Mouse (Mus musculus): ENCODE measurements around the gene Sprr2b. TPM values are rescaled to one million over a fixed set of nuclear protein-coding genes. Genes with fewer than 3 reads are reported as not detected.
"Not testable (repeated sequence)": the region's sequence is repeated elsewhere in the genome, so short reads cannot be mapped to it uniquely, and the experiment has no call there.

The Sprr2b gene
- not detected in 2 replicates for polyA plus RNA-seq (2015; fragmentation: Nextera tagmentation; extraction: Ambion mirVana)

DNA sequence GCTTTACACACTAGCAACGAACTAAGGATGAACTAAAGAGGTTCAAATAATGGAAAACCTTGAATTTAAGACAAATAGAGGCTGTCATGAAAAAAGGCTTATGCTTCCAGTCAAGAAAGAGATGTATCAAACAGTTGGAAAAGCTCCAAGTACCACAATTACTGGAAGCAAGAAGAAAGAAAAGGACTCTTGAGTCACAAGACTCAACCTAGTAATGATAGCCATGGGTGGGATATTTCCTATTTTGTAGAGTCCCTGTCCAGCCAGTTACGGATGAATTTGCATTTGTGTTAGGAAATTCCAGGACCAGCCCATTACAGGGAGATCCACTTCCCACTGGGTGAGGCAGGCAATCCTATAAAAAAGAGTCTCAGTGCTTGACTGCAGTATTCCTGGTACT, at the start of gene Sprr2b:
Gene Sprr2b, plus strand, starts transcription at position 301 of the 400 bp plus-strand sequence.
- ATAC-seq: no peak
- no peak within 1 kb of the TSS for H3K4me2 ChIP-seq (ENCODE audit: low read length)
- H3K9me3 ChIP-seq (ENCODE audit: control insufficient read depth, low read length): no peaks in the 10 kb centered on the region
- H3K9ac ChIP-seq (replicated peaks; ENCODE audit: low read depth, low read length): no peak within 1 kb of the TSS
- no peaks in the 10 kb centered on the region for H3K27me3 ChIP-seq (replicated peaks; ENCODE audit: control insufficient read depth, insufficient read depth, low read length)
- H3K27ac ChIP-seq (ENCODE audit: low read length): no peak within 1 kb of the TSS
- H3K4me1 ChIP-seq (replicated peaks; ENCODE audit: control insufficient read depth, insufficient read depth, low read length): no peaks in the 10 kb centered on the region
- no peak within 1 kb of the TSS for H3K4me3 ChIP-seq (replicated peaks; ENCODE audit: low read length)
- WGBS: 55% methylated on average over 2 of the region's 2 CpGs
- no peaks in the 10 kb centered on the region for H3K36me3 ChIP-seq (ENCODE audit: control insufficient read depth, insufficient read depth)

DNA sequence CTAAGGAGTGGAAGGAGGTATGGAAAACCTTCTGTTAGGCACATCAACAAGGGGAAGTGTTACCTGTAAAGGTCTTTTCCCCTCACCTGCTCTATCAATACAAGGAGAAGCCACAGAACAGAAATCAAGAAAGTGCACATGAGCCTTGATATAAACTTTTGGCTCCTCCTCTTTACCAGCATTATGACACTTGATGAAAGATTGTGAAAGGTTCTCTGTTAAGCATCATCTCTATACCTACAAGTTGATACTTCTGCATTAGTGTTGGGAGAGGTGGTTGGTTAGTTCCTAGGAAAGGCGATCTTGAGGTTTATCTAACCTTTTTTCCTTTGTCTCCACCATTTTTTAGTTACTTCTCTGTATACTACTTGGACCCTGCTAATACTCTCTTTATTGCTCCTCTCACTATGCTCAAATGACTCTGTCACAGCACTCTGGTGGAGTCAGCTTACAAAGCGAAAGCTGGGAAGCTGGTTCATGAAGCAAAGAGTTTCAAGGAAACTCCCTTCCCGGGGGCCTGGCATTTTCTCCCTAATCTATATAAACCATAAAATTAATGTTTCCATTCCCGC, 44.9 kb upstream of the Sprr2b start:
- H3K36me3 ChIP-seq (ENCODE audit: control insufficient read depth, insufficient read depth); ATAC-seq; H3K27me3 ChIP-seq (replicated peaks; ENCODE audit: control insufficient read depth, insufficient read depth, low read length); H3K4me1 ChIP-seq (replicated peaks; ENCODE audit: control insufficient read depth, insufficient read depth, low read length); H3K9ac ChIP-seq (replicated peaks; ENCODE audit: low read depth, low read length); H3K4me2 ChIP-seq (ENCODE audit: low read length); H3K9me3 ChIP-seq (ENCODE audit: control insufficient read depth, low read length); H3K4me3 ChIP-seq (replicated peaks; ENCODE audit: low read length); H3K27ac ChIP-seq (ENCODE audit: low read length): not testable (repeated sequence)
- WGBS: no CpG with 5 or more reads among the region's 4 CpGs

DNA sequence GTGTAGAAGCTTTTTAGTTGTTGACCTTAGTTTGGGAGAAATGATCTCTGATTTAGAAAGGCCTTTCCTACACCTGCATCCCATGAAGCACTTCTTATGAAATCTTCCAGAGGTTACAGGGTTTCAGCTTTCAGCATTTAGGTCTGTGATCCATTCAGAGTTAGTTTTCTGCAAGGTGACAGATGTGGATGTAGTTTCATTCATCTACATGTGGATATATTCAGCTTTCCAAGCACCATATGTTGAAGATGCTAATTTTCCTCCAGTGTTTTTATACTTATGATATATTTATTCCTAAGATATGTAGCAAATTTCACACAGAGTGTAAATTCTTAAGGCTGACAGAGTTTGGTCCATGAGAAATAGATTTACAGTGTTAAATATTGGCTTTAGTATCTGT, 42.9 kb upstream of the Sprr2b start:
- not testable (repeated sequence) for H3K27ac ChIP-seq (ENCODE audit: low read length); H3K4me2 ChIP-seq (ENCODE audit: low read length); H3K9ac ChIP-seq (replicated peaks; ENCODE audit: low read depth, low read length); H3K4me1 ChIP-seq (replicated peaks; ENCODE audit: control insufficient read depth, insufficient read depth, low read length); ATAC-seq; H3K4me3 ChIP-seq (replicated peaks; ENCODE audit: low read length); H3K27me3 ChIP-seq (replicated peaks; ENCODE audit: control insufficient read depth, insufficient read depth, low read length); H3K36me3 ChIP-seq (ENCODE audit: control insufficient read depth, insufficient read depth); H3K9me3 ChIP-seq (ENCODE audit: control insufficient read depth, low read length)

DNA sequence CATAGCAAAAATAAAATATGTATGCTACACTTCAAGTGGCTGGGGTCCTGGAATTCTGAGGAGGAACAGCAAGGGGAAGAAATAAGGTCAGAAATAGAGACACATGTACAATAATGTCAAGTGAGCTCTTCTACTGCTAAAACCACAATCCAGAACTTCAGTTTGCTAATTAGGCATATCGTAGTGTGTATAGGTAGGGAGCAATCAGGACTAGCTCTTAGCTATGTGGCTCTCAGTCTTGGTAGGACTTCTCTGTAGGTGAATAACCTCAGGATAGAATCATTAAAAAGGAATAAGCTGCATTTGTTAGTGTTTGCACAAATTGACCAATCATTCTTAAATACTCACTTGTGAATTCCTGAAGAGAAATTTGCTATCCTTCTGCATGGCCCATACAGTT, 42.4 kb upstream of the Sprr2b start:
- H3K4me2 ChIP-seq (ENCODE audit: low read length); H3K9me3 ChIP-seq (ENCODE audit: control insufficient read depth, low read length); H3K27ac ChIP-seq (ENCODE audit: low read length); H3K27me3 ChIP-seq (replicated peaks; ENCODE audit: control insufficient read depth, insufficient read depth, low read length); H3K4me1 ChIP-seq (replicated peaks; ENCODE audit: control insufficient read depth, insufficient read depth, low read length); H3K4me3 ChIP-seq (replicated peaks; ENCODE audit: low read length); ATAC-seq; H3K9ac ChIP-seq (replicated peaks; ENCODE audit: low read depth, low read length); H3K36me3 ChIP-seq (ENCODE audit: control insufficient read depth, insufficient read depth): not testable (repeated sequence)
- no CpG with 5 or more reads among the region's 1 CpGs for WGBS

DNA sequence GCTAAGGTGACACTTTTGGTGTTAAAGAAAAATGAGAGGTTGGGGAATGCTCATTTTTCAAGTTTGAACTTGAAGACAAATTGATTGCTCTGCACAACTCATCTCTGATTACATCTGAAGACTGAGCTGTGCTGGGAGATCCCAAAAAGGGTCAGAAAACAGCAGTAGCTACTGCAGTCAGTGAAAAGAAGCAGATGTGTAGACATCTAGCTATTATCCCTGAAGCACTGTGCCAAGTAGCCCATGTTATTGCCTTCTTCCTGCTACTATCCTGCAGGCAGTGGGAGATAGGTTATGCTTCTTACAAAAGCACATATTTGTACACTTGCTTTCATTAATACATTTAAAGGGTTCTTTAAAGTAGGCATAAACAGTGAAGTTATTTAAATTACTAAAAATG, 36.8 kb upstream of the Sprr2b start:
- not testable (repeated sequence) for H3K4me2 ChIP-seq (ENCODE audit: low read length); ATAC-seq; H3K27ac ChIP-seq (ENCODE audit: low read length); H3K4me1 ChIP-seq (replicated peaks; ENCODE audit: control insufficient read depth, insufficient read depth, low read length); H3K9me3 ChIP-seq (ENCODE audit: control insufficient read depth, low read length); H3K9ac ChIP-seq (replicated peaks; ENCODE audit: low read depth, low read length); H3K27me3 ChIP-seq (replicated peaks; ENCODE audit: control insufficient read depth, insufficient read depth, low read length); H3K36me3 ChIP-seq (ENCODE audit: control insufficient read depth, insufficient read depth); H3K4me3 ChIP-seq (replicated peaks; ENCODE audit: low read length)

DNA sequence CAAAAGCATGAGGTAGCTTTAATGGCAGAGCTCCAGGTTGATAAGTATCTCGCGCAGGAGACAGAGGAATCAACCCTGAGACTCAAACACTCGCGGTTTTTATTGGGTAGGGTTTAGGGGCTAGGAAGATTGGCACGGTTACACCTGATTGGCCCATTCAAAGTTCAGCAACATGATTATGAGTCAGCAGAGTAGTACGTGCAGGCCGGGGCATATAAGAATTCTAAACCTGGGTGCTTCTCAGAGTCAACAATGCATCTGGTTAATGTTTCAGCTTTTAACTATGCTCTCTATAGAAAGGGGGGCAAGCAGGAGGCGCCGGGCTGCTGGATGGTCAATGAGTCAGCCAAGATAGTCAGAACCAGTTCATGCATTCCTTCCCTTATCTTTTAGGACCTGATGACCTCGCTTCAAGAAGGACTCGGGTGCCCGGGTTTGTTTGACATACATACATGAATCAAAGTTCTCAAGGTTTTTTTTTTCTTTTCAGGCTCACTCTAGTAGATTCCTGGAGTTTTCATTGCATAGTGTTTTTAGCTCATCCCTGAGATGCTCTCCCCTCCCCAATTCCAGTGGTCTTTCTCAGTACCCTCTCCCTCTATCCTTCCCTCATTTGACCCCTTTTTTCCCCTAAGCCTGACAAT, 35.3 kb upstream of the Sprr2b start:
- not testable (repeated sequence) for ATAC-seq; H3K4me2 ChIP-seq (ENCODE audit: low read length); H3K36me3 ChIP-seq (ENCODE audit: control insufficient read depth, insufficient read depth); H3K27ac ChIP-seq (ENCODE audit: low read length); H3K9me3 ChIP-seq (ENCODE audit: control insufficient read depth, low read length); H3K27me3 ChIP-seq (replicated peaks; ENCODE audit: control insufficient read depth, insufficient read depth, low read length); H3K4me1 ChIP-seq (replicated peaks; ENCODE audit: control insufficient read depth, insufficient read depth, low read length); H3K4me3 ChIP-seq (replicated peaks; ENCODE audit: low read length); H3K9ac ChIP-seq (replicated peaks; ENCODE audit: low read depth, low read length)
- WGBS: 90% methylated on average over 5 of the region's 12 CpGs

DNA sequence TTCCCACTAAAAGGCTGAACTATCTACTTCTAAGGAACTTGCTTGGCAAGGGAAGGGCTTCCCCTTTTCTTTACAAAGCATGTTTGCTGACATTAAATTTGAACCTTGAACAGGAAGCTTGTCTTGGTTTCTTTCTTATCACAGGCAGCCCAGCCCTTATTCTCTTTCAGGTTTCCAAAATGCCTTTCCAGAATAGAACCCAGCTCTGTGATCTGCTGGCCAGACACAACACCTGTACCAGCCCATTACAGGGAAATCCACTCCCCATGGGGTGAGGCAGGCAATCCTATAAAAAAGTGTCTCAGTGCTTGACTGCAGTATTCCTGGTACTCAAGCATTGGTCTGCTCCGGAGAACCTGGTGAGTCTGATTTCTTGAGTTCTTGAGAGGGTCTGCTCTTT, 31.3 kb upstream of the Sprr2b start, which contains the start of gene Sprr2a3:
Gene Sprr2a3, plus strand, starts transcription at position 317 of the 400 bp plus-strand sequence.
- H3K27me3 ChIP-seq (replicated peaks; ENCODE audit: control insufficient read depth, insufficient read depth, low read length); H3K4me1 ChIP-seq (replicated peaks; ENCODE audit: control insufficient read depth, insufficient read depth, low read length); H3K27ac ChIP-seq (ENCODE audit: low read length); H3K4me2 ChIP-seq (ENCODE audit: low read length); H3K4me3 ChIP-seq (replicated peaks; ENCODE audit: low read length); H3K9ac ChIP-seq (replicated peaks; ENCODE audit: low read depth, low read length); ATAC-seq; H3K9me3 ChIP-seq (ENCODE audit: control insufficient read depth, low read length); H3K36me3 ChIP-seq (ENCODE audit: control insufficient read depth, insufficient read depth): not testable (repeated sequence)
- WGBS: 94% methylated on average over 1 of the region's 1 CpGs

DNA sequence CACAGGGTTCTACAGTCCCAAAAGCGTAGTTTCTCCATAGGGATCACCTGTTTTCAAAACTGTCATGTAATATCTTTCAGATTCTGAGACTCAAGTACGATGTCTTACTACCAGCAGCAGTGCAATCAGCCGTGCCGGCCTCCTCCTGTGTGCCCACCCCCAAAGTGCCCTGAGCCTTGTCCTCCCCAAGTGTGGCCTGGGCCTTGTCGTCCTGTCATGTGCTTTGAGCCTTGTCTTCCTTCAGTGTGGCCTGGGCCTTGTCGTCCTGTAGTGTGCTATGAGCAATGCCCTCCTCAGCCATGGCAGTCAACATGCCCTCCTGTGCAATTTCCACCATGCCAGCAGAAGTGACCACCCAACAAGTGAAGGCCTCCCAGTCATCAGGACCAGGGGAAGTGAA, 27.9 kb upstream of the Sprr2b start:
- H3K9me3 ChIP-seq (ENCODE audit: control insufficient read depth, low read length); H3K4me1 ChIP-seq (replicated peaks; ENCODE audit: control insufficient read depth, insufficient read depth, low read length); H3K27ac ChIP-seq (ENCODE audit: low read length); H3K4me3 ChIP-seq (replicated peaks; ENCODE audit: low read length); H3K4me2 ChIP-seq (ENCODE audit: low read length); H3K36me3 ChIP-seq (ENCODE audit: control insufficient read depth, insufficient read depth); ATAC-seq; H3K9ac ChIP-seq (replicated peaks; ENCODE audit: low read depth, low read length); H3K27me3 ChIP-seq (replicated peaks; ENCODE audit: control insufficient read depth, insufficient read depth, low read length): not testable (repeated sequence)
- 77% methylated on average over 3 of the region's 6 CpGs for WGBS

DNA sequence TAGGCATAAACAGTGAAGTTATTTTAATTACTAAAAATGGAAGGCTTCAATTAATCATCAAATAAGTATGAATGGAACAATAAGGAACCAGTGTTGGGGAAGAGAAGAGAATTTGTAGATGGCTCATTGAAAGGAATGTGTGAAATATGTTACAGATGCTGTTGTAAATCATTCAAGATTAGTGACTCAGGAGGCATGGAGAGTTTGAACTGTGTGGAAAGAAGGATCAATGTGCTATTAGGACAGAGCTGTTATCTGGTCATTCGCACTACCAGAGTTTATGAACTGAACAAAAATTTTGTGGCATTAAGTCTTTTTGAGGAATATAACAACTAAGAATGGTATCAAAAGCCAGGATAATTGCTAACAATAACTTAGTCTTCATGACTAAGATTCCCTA, 9.0 kb upstream of the Sprr2b start:
- no peak overlapping the region for H3K27ac ChIP-seq (ENCODE audit: low read length)
- no peaks in the 10 kb centered on the region for H3K4me1 ChIP-seq (replicated peaks; ENCODE audit: control insufficient read depth, insufficient read depth, low read length)
- no peak overlapping the region for H3K4me3 ChIP-seq (replicated peaks; ENCODE audit: low read length)
- no peak overlapping the region for H3K4me2 ChIP-seq (ENCODE audit: low read length)
- H3K36me3 ChIP-seq (ENCODE audit: control insufficient read depth, insufficient read depth): no peaks in the 10 kb centered on the region
- H3K9ac ChIP-seq (replicated peaks; ENCODE audit: low read depth, low read length): no peak overlapping the region
- no peaks in the 10 kb centered on the region for H3K9me3 ChIP-seq (ENCODE audit: control insufficient read depth, low read length)
- WGBS: 100% methylated on average over 1 of the region's 1 CpGs
- H3K27me3 ChIP-seq (replicated peaks; ENCODE audit: control insufficient read depth, insufficient read depth, low read length): no peaks in the 10 kb centered on the region
- ATAC-seq: no peak

DNA sequence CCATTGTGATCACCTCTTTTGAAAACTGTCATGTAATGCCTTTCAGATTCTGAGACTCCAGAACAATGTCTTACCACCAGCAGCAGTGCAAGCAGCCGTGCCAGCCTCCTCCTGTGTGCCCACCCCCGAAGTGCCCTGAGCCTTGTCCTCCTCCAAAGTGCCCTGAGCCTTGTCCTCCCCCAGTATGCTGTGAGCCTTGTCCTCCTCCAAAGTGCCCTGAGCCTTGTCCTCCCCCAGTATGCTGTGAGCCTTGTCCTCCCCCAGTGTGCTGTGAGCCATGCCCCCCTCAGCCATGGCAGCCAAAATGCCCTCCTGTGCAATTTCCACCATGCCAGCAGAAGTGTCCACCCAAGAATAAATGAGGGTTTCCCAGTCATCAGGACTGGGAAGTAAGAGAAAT, 964 bp downstream of the Sprr2b start:
- no peaks in the 10 kb centered on the region for H3K4me1 ChIP-seq (replicated peaks; ENCODE audit: control insufficient read depth, insufficient read depth, low read length)
- no peaks in the 10 kb centered on the region for H3K9me3 ChIP-seq (ENCODE audit: control insufficient read depth, low read length)
- no peaks in the 10 kb centered on the region for H3K36me3 ChIP-seq (ENCODE audit: control insufficient read depth, insufficient read depth)
- H3K4me2 ChIP-seq (ENCODE audit: low read length): no peak overlapping the region
- no peak overlapping the region for H3K9ac ChIP-seq (replicated peaks; ENCODE audit: low read depth, low read length)
- 64% methylated on average over 2 of the region's 2 CpGs for WGBS
- no peak overlapping the region for H3K27ac ChIP-seq (ENCODE audit: low read length)
- no peak overlapping the region for H3K4me3 ChIP-seq (replicated peaks; ENCODE audit: low read length)
- H3K27me3 ChIP-seq (replicated peaks; ENCODE audit: control insufficient read depth, insufficient read depth, low read length): no peaks in the 10 kb centered on the region
- ATAC-seq: no peak
